Mouse (Mus musculus): ENCODE measurements around the gene Scfd2. TPM values are rescaled to one million over a fixed set of nuclear protein-coding genes. Genes with fewer than 3 reads are reported as not detected.

Gene Scfd2
- total and polyA plus RNA-seq, 2 experiments, result 8.5 to 11.5 TPM

DNA sequence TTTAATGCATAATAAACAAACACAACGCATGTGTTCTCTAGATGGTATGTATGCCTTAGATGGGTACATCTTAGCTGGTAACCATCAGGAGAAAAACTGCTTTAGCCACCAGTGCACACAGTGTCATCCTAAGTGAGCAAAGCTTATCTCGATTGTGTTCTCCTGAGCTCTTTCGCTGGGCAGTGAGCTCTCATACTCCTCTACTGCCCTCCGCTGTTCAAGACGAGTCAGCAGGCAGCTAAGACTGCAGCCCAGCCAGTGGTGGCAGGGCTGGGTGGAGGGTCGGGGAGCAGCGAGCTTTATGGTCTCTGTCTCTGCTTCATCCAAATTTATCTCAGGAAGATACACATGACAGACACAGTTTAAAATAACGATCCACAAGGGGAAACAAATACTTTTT lies 248.0 kb downstream of the Scfd2 start:
- Histone ChIP-seq H3K9ac (ENCODE audit: low read depth, low read length) (no peak overlapping the region), H3K36me3 (ENCODE audit: control insufficient read depth, insufficient read depth, low read length) (no peaks in the 10 kb centered on the region), H3K4me1 (ENCODE audit: control insufficient read depth, insufficient read depth, low read length) (peaks cover 6% of the 10 kb centered on the region), H3K27me3 (ENCODE audit: control insufficient read depth, insufficient read depth, low read length) (no peaks in the 10 kb centered on the region), H3K79me2 (ENCODE audit: control insufficient read depth, insufficient read depth, low read length) (no peaks in the 10 kb centered on the region), H3K4me3 (ENCODE audit: insufficient read depth, low read depth, low read length) (no peak overlapping the region), H3K27ac (replicated peaks; ENCODE audit: insufficient read depth, low read depth, low read length) (no peak overlapping the region)
- TF ChIP-seq POLR2A (IDR thresholded peaks at IDR 0.05; ENCODE audit: extremely low read depth, insufficient read depth, low read length), result no peak
- TF ChIP-seq CTCF (IDR thresholded peaks at IDR 0.05; ENCODE audit: low read depth, low read length), result peak; percentile 54
- 59% methylated on average over 8 of the region's 8 CpGs for WGBS
- no peak for DNase-seq (ENCODE audit: extremely low read depth, low read depth, low spot score)

DNA sequence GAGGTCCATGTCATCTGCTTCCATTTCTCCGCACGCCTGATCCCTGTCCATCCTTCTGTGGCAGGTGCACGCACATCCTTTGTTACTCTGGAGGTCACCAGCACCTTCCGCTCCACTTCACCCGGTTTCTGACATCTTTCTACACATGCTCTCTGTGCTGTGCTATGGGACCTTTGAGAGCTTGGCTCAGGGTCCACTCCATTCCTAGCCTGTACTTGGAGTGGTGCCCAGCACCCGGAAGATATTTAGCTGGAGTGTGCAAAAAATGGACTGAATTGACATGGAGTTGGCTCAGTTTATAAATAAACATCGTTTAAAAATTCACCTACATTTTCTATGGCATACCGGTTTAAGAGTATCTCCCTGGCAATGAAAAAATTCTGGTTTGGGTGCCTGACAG lies 250.1 kb downstream of the Scfd2 start:
- Histone ChIP-seq H3K27me3 (ENCODE audit: control insufficient read depth, insufficient read depth, low read length) (no peaks in the 10 kb centered on the region), H3K36me3 (ENCODE audit: control insufficient read depth, insufficient read depth, low read length) (no peaks in the 10 kb centered on the region), H3K27ac (replicated peaks; ENCODE audit: insufficient read depth, low read depth, low read length) (no peak overlapping the region), H3K9ac (ENCODE audit: low read depth, low read length) (no peak overlapping the region), H3K4me1 (ENCODE audit: control insufficient read depth, insufficient read depth, low read length) (peaks cover 6% of the 10 kb centered on the region), H3K79me2 (ENCODE audit: control insufficient read depth, insufficient read depth, low read length) (no peaks in the 10 kb centered on the region), H3K4me3 (ENCODE audit: insufficient read depth, low read depth, low read length) (no peak overlapping the region)
- DNase-seq (ENCODE audit: extremely low read depth, low read depth, low spot score), result peak; percentile 79
- TF ChIP-seq POLR2A (IDR thresholded peaks at IDR 0.05; ENCODE audit: extremely low read depth, insufficient read depth, low read length), result no peak
- no peak for TF ChIP-seq CTCF (IDR thresholded peaks at IDR 0.05; ENCODE audit: low read depth, low read length)
- WGBS, result 28% methylated on average over 8 of the region's 8 CpGs

DNA sequence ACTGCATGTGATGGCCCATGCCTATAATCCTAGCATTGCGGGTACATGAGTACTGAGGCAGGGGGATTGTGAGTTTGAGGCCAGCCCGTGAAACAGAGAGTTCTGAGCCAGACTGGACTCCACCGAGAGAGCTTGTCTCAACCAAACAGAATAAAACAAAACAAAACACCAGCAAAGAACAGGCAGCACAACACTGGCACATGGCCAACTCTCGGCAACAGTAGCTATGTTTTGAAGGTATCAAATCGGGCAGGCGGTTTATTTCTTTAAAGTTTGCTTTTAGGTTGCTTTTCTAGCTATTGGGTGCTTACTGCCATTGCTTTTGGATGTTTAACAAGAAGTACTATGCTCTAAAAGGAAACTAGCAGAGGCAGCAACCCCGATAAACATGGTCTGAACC lies 251.9 kb downstream of the Scfd2 start:
- no peak overlapping the region for H3K4me3 ChIP-seq (ENCODE audit: insufficient read depth, low read depth, low read length)
- no peaks in the 10 kb centered on the region for H3K36me3 ChIP-seq (ENCODE audit: control insufficient read depth, insufficient read depth, low read length)
- no peak overlapping the region for H3K27ac ChIP-seq (replicated peaks; ENCODE audit: insufficient read depth, low read depth, low read length)
- no peaks in the 10 kb centered on the region for H3K27me3 ChIP-seq (ENCODE audit: control insufficient read depth, insufficient read depth, low read length)
- peaks cover 6% of the 10 kb centered on the region for H3K4me1 ChIP-seq (ENCODE audit: control insufficient read depth, insufficient read depth, low read length)
- no peak overlapping the region for H3K9ac ChIP-seq (ENCODE audit: low read depth, low read length)
- TF ChIP-seq POLR2A (IDR thresholded peaks at IDR 0.05; ENCODE audit: extremely low read depth, insufficient read depth, low read length) (no peak), CTCF (IDR thresholded peaks at IDR 0.05; ENCODE audit: low read depth, low read length) (no peak)
- no peaks in the 10 kb centered on the region for H3K79me2 ChIP-seq (ENCODE audit: control insufficient read depth, insufficient read depth, low read length)
- WGBS, result 36% methylated on average over 7 of the region's 7 CpGs
- peak; percentile 55 for DNase-seq (ENCODE audit: extremely low read depth, low read depth, low spot score)

DNA sequence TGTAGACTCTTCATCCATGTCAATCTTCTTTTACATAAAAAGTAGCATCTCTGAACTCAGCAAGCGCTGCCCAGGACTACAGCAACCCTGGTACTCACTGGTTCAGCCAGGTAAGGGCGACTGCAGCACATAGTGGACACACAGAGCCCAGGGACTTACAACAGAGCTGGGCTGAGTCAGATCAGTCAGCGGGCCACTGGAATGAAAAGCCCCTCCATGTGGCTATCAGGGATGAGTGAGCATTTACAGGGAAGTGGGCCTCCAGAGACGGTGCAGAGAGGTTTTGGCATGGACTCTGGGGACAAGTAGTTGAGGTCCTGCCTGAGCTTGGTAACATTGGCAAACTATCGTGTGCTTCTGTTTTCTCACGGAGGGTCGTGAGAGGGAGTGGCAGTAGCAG lies 253.1 kb downstream of the Scfd2 start:
- no peak for DNase-seq (ENCODE audit: extremely low read depth, low read depth, low spot score)
- no peak for TF ChIP-seq POLR2A (IDR thresholded peaks at IDR 0.05; ENCODE audit: extremely low read depth, insufficient read depth, low read length)
- TF ChIP-seq CTCF (IDR thresholded peaks at IDR 0.05; ENCODE audit: low read depth, low read length), result no peak
- Histone ChIP-seq H3K9ac (ENCODE audit: low read depth, low read length) (no peak overlapping the region), H3K27ac (replicated peaks; ENCODE audit: insufficient read depth, low read depth, low read length) (no peak overlapping the region), H3K27me3 (ENCODE audit: control insufficient read depth, insufficient read depth, low read length) (no peaks in the 10 kb centered on the region), H3K4me1 (ENCODE audit: control insufficient read depth, insufficient read depth, low read length) (peaks cover 6% of the 10 kb centered on the region), H3K79me2 (ENCODE audit: control insufficient read depth, insufficient read depth, low read length) (no peaks in the 10 kb centered on the region), H3K4me3 (ENCODE audit: insufficient read depth, low read depth, low read length) (no peak overlapping the region), H3K36me3 (ENCODE audit: control insufficient read depth, insufficient read depth, low read length) (no peaks in the 10 kb centered on the region)
- WGBS, result 84% methylated on average over 7 of the region's 7 CpGs

DNA sequence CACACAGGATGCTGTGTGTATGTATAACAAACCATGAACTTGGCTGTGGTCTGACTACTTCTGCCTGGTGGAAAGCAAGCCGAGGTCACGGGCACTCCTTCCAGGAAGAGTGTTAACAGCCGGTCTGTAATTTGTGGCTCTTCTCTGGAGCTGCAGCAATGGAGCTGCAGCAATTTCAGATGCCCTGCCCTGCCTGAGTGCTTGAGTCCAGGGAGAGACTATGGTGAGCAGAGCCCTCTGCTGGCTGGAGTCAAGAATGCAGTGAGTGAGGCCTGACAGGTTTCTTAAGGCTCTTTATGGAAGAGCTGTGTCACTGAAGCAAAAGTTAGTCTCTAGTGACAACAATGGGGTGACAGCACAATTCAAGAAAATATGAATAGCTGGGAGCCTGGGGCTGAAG lies 253.8 kb downstream of the Scfd2 start:
- no peak overlapping the region for H3K27ac ChIP-seq (replicated peaks; ENCODE audit: insufficient read depth, low read depth, low read length)
- TF ChIP-seq POLR2A (IDR thresholded peaks at IDR 0.05; ENCODE audit: extremely low read depth, insufficient read depth, low read length) (no peak), CTCF (IDR thresholded peaks at IDR 0.05; ENCODE audit: low read depth, low read length) (peak; percentile 94)
- H3K27me3 ChIP-seq (ENCODE audit: control insufficient read depth, insufficient read depth, low read length), result no peaks in the 10 kb centered on the region
- no peak overlapping the region for H3K4me3 ChIP-seq (ENCODE audit: insufficient read depth, low read depth, low read length)
- no peaks in the 10 kb centered on the region for H3K79me2 ChIP-seq (ENCODE audit: control insufficient read depth, insufficient read depth, low read length)
- DNase-seq (ENCODE audit: extremely low read depth, low read depth, low spot score), result peak; percentile 70
- H3K4me1 ChIP-seq (ENCODE audit: control insufficient read depth, insufficient read depth, low read length), result peaks cover 6% of the 10 kb centered on the region
- 6% methylated on average over 3 of the region's 3 CpGs for WGBS
- H3K36me3 ChIP-seq (ENCODE audit: control insufficient read depth, insufficient read depth, low read length), result no peaks in the 10 kb centered on the region
- H3K9ac ChIP-seq (ENCODE audit: low read depth, low read length), result no peak overlapping the region

DNA sequence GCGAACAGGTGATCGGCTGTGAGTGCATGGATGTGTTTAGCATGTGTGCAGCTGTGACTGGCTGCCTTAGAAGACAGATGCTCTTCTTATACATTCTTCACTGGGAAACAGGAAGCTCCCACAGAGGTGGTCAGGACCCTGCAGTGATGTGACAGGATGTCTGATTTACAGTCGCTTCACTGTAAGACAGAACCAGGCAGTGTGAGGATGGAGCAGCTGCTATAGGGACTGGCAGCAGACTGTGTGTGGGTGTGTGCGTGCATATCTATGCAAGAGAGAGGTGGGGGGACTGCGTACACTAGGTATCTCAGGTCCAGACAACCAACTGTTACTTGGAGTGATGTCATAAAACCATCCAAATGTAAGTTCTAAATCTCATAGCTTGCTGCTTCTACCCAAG lies 254.3 kb downstream of the Scfd2 start:
- no peak overlapping the region for H3K27ac ChIP-seq (replicated peaks; ENCODE audit: insufficient read depth, low read depth, low read length)
- H3K36me3 ChIP-seq (ENCODE audit: control insufficient read depth, insufficient read depth, low read length), result no peaks in the 10 kb centered on the region
- WGBS, result 90% methylated on average over 5 of the region's 5 CpGs

More for the DNA sequence above, 254.3 kb downstream of the Scfd2 start:
- TF ChIP-seq POLR2A (IDR thresholded peaks at IDR 0.05; ENCODE audit: extremely low read depth, insufficient read depth, low read length) (no peak), CTCF (IDR thresholded peaks at IDR 0.05; ENCODE audit: low read depth, low read length) (no peak)
- no peak overlapping the region for H3K4me3 ChIP-seq (ENCODE audit: insufficient read depth, low read depth, low read length)
- H3K4me1 ChIP-seq (ENCODE audit: control insufficient read depth, insufficient read depth, low read length), result peaks cover 6% of the 10 kb centered on the region
- DNase-seq (ENCODE audit: extremely low read depth, low read depth, low spot score), result no peak
- H3K9ac ChIP-seq (ENCODE audit: low read depth, low read length), result no peak overlapping the region
- no peaks in the 10 kb centered on the region for H3K27me3 ChIP-seq (ENCODE audit: control insufficient read depth, insufficient read depth, low read length)
- H3K79me2 ChIP-seq (ENCODE audit: control insufficient read depth, insufficient read depth, low read length), result no peaks in the 10 kb centered on the region

Data from liver, adult 2 months (tissue).